Mouse (Mus musculus) gastrocnemius, adult 8-10 months (tissue): ENCODE measurements around the gene Olfr1104. TPM values are rescaled to one million over a fixed set of nuclear protein-coding genes. Genes with fewer than 3 reads are reported as not detected.

Source experiments
- DNase-seq, 2 experiments: peaks; one replicate each; pipeline ENCODE4 v3.0.0; 2022; ENCODE audit warnings: low spot score in 2 of 2
- total RNA-seq, 4 experiments: library from RNA; stranded (reverse); gene quantifications; 2 replicates each; pipeline ENCODE4 v1.2.4; 2022

The Olfr1104 gene
- not detected for total RNA-seq

- DNase-seq: no peak
These were observed at the start of gene Olfr1104 for GRCm38 (mm10) chr2:87026980-87027379. Olfr1104 (minus strand) TSS chr2:87027080.

DNA sequence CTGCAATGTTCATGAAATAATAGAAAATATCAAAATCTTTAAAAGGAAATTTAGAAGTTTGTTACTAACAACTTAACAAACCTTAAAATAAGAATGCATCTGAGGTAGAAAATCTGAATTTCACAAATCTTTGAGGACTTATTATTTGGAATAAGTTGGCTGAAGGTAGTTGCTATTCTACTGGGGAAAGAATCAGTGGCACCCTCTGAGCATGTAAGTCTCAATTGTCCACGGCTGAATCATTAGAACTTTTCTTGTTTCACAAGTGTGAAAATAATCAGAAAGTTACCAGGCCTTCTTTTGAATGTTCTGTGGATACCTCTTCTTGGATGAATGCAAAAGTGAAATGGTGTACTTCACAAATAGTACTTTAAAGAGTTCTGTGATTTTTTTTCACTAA lies 48.8 kb upstream of the Olfr1104 start, which contains the start of gene Olfr1107:
Gene Olfr1107, minus strand, starts transcription at position 101 of the 400 bp plus-strand sequence.
- DNase-seq: no peak

- DNase-seq: no peak
These were observed 25.3 kb upstream of the Olfr1104 start, which contains the start of gene Olfr1106 for GRCm38 (mm10) chr2:87052173-87052572. Olfr1106 (minus strand) TSS chr2:87052273.

DNA sequence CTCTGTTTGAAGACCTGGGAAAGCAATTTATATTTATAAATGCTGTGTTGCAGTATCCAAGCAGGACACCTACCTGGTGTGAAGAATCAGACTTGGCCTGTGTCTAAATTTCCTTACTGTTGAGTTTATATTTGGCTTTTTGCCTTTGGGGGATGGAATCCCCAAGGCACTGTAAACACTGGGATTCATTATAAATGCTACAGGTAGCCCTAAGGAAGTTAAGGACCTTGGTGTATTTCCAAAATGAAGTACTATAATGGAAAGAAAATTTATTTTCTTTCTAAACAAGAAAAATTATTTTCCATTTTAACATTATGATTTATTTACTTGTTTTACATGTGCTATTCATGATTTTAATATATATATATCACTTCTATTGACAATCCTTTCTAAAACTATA lies 9.6 kb upstream of the Olfr1104 start, which contains the start of gene Olfr1105:
Gene Olfr1105, minus strand, starts transcription at position 101 of the 400 bp plus-strand sequence.
- no peak for DNase-seq

DNA sequence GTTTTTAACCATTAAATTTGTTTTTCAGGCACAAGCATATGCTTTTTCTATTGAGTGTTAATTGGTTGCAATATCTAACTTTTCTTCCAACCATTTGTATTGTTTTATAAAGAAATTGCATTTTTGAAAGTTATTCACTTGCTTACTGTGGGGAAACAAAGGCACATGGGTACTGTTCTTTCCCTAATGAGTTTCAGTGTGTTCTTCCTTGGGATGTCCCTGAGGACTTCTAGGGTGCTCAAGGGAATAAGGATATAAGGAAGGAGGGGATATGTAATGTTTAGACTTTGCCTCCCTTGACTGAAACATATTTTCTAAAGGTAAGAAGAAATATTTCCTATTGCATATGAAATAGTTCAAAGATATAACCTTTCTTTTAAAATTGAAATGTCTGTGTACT lies 28.8 kb downstream of the Olfr1104 start, which contains the start of gene Olfr1102:
Gene Olfr1102, plus strand, starts transcription at position 301 of the 400 bp plus-strand sequence.
- DNase-seq: no peak

GRCm38 (mm10) chr2:86991121-86991520 lies 35.8 kb downstream of the Olfr1104 start, which contains the start of gene Olfr1101:
Olfr1101 (minus strand) TSS chr2:86991221.
- DNase-seq: no peak

DNA sequence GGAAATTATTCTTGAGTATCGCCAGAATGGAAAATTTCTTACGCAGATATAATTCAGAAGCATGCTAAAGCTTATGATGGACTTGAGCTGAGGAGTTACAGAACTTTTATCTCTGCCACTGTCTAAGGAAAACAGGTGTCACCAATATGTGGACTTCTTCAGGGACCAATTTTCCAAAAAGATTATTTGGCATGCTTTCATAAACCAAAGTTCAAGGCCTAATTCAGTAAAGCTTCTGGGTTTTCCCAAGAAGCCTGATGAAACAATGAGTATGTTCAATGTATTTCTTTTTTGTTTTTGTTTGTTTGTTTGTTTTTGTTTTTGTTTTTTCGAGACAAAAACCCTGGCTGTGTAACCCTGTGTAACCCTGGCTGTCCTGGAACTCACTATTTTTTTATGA lies 47.0 kb downstream of the Olfr1104 start, which contains the start of gene Olfr1100:
Gene Olfr1100, minus strand, starts transcription at position 101 of the 400 bp plus-strand sequence.
- no peak for DNase-seq

Other genes with a start within 250 kb of the Olfr1104 start
- gene Olfr1093, start 244.6 kb downstream of the Olfr1104 start, total RNA-seq: not detected
- not detected for gene Olfr141, start 217.1 kb downstream of the Olfr1104 start, total RNA-seq
- gene Olfr1094, start 202.4 kb downstream of the Olfr1104 start, total RNA-seq: not detected
- not detected for gene Olfr1095, start 175.4 kb downstream of the Olfr1104 start, total RNA-seq
- gene Gm13723, start 152.3 kb downstream of the Olfr1104 start, total RNA-seq: not detected
- gene Olfr1097, start 134.9 kb downstream of the Olfr1104 start, total RNA-seq: not detected
- not detected for gene Olfr1098, start 102.5 kb downstream of the Olfr1104 start, total RNA-seq
- gene Olfr1099, start 66.4 kb downstream of the Olfr1104 start, total RNA-seq: not detected
- gene Olfr1100, start 47.1 kb downstream of the Olfr1104 start, total RNA-seq: not detected
- gene Olfr1101, start 35.9 kb downstream of the Olfr1104 start, total RNA-seq: not detected
- not detected for gene Olfr1102, start 28.7 kb downstream of the Olfr1104 start, total RNA-seq
- gene Olfr1105, start 9.5 kb upstream of the Olfr1104 start, total RNA-seq: not detected
- gene Olfr1106, start 25.2 kb upstream of the Olfr1104 start, total RNA-seq: not detected
- not detected for gene Olfr1107, start 48.7 kb upstream of the Olfr1104 start, total RNA-seq
- gene Olfr1109, start 68.9 kb upstream of the Olfr1104 start, total RNA-seq: not detected
- not detected for gene Olfr259, start 87.5 kb upstream of the Olfr1104 start, total RNA-seq
- gene Olfr1110, start 113.2 kb upstream of the Olfr1104 start, total RNA-seq: not detected
- not detected for gene Olfr1111, start 125.5 kb upstream of the Olfr1104 start, total RNA-seq
- gene Olfr1112, start 160.7 kb upstream of the Olfr1104 start, total RNA-seq: not detected
- gene Olfr1113, start 181.9 kb upstream of the Olfr1104 start, total RNA-seq: not detected
- not detected for gene Olfr1115, start 220.9 kb upstream of the Olfr1104 start, total RNA-seq
- not detected for gene Olfr1116, start 240.5 kb upstream of the Olfr1104 start, total RNA-seq